Mouse (Mus musculus) kidney, embryonic 14.5 days (tissue): ENCODE measurements around the gene Cables2. TPM values are rescaled to one million over a fixed set of nuclear protein-coding genes. Genes with fewer than 3 reads are reported as not detected.

Experiments used
- ATAC-seq: fragments of 200-750 bp; cut with Nextera tagmentation; 2 replicates; pipeline ENCODE4 v1.8.0; 2017; ENCODE audit warnings: moderate number of reproducible peaks, mild to moderate bottlenecking, moderate TSS enrichment, moderate library complexity; ENCODE audit not compliant: low FRiP score, low TSS enrichment
- H3K27ac ChIP-seq: fragments of 300-500 bp; sonication (generic); 2 replicates; pipeline ENCODE4 v1.5.1; 2014; ENCODE audit warnings: low read depth, mild to moderate bottlenecking, low read length, moderate library complexity, mixed read lengths
- H3K27me3 ChIP-seq: fragments of 300-500 bp; sonication (generic); 2 replicates; pipeline ENCODE4 v1.6.1; 2014; ENCODE audit warnings: mild to moderate bottlenecking, low read length; ENCODE audit not compliant: control insufficient read depth, insufficient read depth
- H3K36me3 ChIP-seq: fragments of 300-500 bp; sonication (generic); 2 replicates; pipeline ENCODE4 v1.6.1; 2014; ENCODE audit warnings: low read length, mixed read lengths; ENCODE audit not compliant: control insufficient read depth, insufficient read depth
- H3K4me1 ChIP-seq: fragments of 300-500 bp; sonication (generic); 2 replicates; pipeline ENCODE4 v1.6.1; 2014; ENCODE audit warnings: low read length, mixed read lengths; ENCODE audit not compliant: control insufficient read depth, insufficient read depth
- H3K4me2 ChIP-seq: fragments of 300-500 bp; sonication (generic); replicated peaks from 2 replicates; pipeline ENCODE4 v1.6.1; 2014; ENCODE audit warnings: low read depth, mild to moderate bottlenecking, low read length
- H3K4me3 ChIP-seq: fragments of 300-500 bp; sonication (generic); 2 replicates; pipeline ENCODE4 v1.5.1; 2014; ENCODE audit warnings: mild to moderate bottlenecking, low read length
- H3K9ac ChIP-seq: fragments of 300-500 bp; sonication (generic); 2 replicates; pipeline ENCODE4 v1.6.1; 2014; ENCODE audit warnings: low read depth, mild to moderate bottlenecking, low read length, moderate library complexity
- H3K9me3 ChIP-seq: fragments of 300-500 bp; sonication (generic); 2 replicates; pipeline ENCODE4 v1.6.1; 2016; ENCODE audit warnings: low read length; ENCODE audit not compliant: control insufficient read depth
- WGBS: fragments of 180-500 bp; shearing (Covaris S2); extraction: QIAGEN DNeasy Blood & Tissue Kit; methylation state at CpG from one replicate; pipeline ENCODE4 v1.1.7; 2014; 5-methylcytosine and 5-hydroxymethylcytosine counted together
- polyA plus RNA-seq: library from polyadenylated mRNA; unstranded; fragments of >200 nt; fragmentation: Nextera tagmentation; extraction: Ambion mirVana; gene quantifications from 2 replicates; pipeline ENCODE4 v1.2.1, GENCODE M21; 2014

The Cables2 gene
- polyA plus RNA-seq, 1 experiment from 2014 or later, result 21.1 TPM

DNA sequence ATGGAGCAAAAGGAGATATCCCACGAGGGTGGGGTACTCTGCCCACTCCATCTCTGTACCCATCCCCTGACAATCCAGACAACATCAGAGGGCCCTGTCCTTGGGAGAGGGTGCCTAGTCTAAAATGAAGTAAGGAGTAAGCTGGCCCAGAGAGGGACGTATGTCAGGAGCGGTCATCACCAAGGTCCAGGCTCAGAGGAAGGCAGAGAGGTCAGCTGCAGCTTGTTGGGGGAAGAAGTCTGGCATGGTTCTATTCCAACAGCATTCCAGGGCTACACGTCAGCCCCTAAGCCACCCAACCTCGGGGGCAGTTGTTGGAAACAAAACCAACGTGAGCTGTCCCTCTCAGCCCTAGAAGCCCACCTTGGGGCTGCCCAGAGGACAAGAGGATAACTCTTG is 45.2 kb downstream of the Cables2 start:
- Histone ChIP-seq H3K27ac (no peak overlapping the region), H3K4me1 (peaks cover 31% of the 10 kb centered on the region), H3K36me3 (no peaks in the 10 kb centered on the region), H3K4me3 (no peak overlapping the region), H3K9ac (no peak overlapping the region), H3K27me3 (peaks cover 21% of the 10 kb centered on the region), H3K9me3 (no peaks in the 10 kb centered on the region), H3K4me2 (peak overlapping the region; percentile 34; the same call in 1 of the 2 replicates)
- WGBS, result 50% methylated on average over 6 of the region's 6 CpGs
- no peak; the same call in 1 of the 2 replicates for ATAC-seq

DNA sequence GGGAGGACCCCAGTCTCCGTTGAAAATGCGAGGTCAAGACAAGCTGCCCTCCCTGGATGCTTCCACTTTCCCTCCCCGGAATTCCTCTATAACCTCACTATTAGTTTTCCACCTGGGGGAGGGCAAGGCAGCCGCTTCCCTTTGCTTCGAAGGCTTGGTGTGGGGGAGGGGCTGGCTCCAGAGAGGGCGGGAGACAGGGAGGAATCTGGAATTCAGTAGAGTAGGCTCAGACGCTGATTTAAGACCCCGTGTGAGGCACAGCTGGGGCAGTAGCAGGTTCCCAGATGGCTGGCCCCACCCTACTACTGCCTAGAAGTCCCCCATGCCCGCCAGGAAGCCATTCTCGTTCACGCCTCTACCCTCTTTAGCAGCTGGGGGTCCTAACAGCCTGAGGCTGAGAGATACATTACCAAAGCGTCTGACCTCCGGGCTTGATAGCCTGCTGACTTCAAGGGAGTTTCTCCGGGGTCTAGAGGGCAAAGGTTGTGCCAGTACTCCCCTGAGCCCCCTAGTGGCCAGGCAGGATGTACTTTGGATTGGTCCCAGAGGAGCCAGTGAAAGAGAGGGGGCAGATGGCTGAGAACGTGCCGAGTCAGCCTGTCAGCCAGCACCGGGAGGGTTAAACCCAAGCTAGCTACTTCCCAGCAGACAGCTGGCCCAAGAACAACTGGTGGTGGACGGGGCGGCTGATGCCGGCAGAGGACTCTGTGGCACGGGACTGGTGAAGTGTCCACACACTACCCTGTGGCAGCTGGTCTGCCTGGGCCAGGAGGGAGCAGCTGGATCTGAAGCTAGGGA is 45.8 kb downstream of the Cables2 start:
- no peaks in the 10 kb centered on the region for H3K36me3 ChIP-seq
- H3K9me3 ChIP-seq, result no peaks in the 10 kb centered on the region
- no peak overlapping the region for H3K9ac ChIP-seq
- peak overlapping the region; percentile 34 for H3K4me2 ChIP-seq
- H3K4me3 ChIP-seq, result no peak overlapping the region
- WGBS, result 1% methylated on average over 21 of the region's 21 CpGs
- H3K27ac ChIP-seq, result peak overlapping the region; percentile 6; the same call in 1 of the 2 replicates
- peaks cover 21% of the 10 kb centered on the region for H3K27me3 ChIP-seq
- peaks cover 36% of the 10 kb centered on the region for H3K4me1 ChIP-seq
- peak; percentile 51 for ATAC-seq

DNA sequence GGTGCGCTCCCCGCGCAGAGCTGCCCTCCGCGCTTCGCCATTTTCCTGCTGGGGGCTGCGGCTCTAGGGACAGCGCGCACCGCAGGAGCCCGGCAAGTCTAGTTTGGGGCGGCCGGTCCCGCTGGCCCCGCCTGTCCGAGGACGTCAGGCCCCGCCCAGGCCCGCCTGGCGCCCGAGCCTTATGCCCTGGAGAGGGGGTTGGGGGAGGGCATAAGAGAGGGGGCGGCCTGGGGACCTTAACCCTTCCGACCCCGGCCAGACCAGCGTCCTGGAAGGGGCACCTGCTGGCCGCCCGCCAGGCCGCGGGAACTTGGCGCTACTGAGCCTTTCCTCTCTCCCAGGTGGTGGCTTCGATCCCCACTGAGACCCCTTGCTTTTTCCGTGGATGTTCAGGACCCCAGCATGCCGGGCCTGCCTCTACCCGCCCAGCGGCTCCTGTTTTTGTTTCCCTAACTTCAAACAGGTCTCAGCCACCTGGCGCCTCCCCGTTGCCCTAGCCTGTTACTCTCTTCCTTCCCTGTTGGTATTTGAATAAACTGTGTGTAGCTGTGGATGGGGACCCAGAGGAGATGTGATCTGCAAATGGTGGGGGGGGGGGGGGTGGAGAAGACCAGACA is 47.4 kb downstream of the Cables2 start, which contains the start of gene Lama5:
TSS of gene Lama5 (minus strand) at position 98 of the 617 bp plus-strand sequence.
- ATAC-seq, result peak; percentile 76
- peak within 1 kb of the TSS; percentile 64 for H3K4me3 ChIP-seq
- peak within 1 kb of the TSS; percentile 95 for H3K4me2 ChIP-seq
- no peaks in the 10 kb centered on the region for H3K36me3 ChIP-seq
- peak within 1 kb of the TSS; percentile 67 for H3K9ac ChIP-seq
- H3K27ac ChIP-seq, result peak within 1 kb of the TSS; percentile 48; the same call in 1 of the 2 replicates
- H3K27me3 ChIP-seq, result peaks cover 21% of the 10 kb centered on the region
- no peaks in the 10 kb centered on the region for H3K9me3 ChIP-seq
- under 1% methylated on average over 36 of the region's 37 CpGs for WGBS
- H3K4me1 ChIP-seq, result peaks cover 37% of the 10 kb centered on the region

DNA sequence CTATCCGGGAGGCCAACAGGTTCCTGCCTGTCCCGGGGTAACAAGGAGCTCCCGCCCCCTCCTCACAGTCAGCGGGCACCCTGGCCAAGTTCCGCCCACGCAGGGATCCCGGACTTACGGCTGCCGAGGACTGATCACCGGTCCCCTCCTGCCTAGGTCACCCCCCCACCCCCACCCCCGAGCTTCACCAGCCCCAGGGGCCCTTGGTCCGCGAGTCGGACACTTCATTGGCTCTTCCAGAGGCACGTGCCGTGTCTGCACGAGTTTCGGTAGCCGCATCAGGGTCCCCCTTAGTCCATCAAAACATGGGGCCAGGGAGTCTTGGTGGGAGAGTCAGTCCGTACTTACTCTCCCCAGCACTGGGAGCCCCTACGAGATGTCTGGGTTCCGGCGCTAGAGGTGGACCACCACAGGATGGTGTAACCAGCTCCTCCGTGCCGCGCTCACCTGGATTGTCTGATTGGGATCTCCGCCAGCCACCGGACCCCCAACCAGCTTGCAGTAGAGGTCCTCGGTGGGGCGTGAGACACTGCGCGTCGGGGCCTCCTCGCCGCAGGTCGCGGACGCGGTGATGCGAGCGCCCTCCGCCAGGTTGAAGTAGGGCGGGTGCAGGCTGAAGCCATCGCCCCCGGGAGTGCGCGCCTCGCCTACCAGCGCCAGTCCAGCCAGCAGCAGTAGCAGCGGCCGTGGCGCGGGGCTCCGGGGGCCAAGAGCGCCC is 48.1 kb downstream of the Cables2 start:
- Histone ChIP-seq H3K9me3 (no peaks in the 10 kb centered on the region), H3K4me1 (peaks cover 37% of the 10 kb centered on the region), H3K27ac (peak overlapping the region; percentile 48; the same call in 1 of the 2 replicates), H3K36me3 (no peaks in the 10 kb centered on the region), H3K4me3 (peak overlapping the region; percentile 64), H3K9ac (peak overlapping the region; percentile 67), H3K27me3 (peaks cover 21% of the 10 kb centered on the region), H3K4me2 (peak overlapping the region; percentile 95)
- peak; percentile 50 for ATAC-seq
- WGBS, result under 1% methylated on average over 55 of the region's 55 CpGs

DNA sequence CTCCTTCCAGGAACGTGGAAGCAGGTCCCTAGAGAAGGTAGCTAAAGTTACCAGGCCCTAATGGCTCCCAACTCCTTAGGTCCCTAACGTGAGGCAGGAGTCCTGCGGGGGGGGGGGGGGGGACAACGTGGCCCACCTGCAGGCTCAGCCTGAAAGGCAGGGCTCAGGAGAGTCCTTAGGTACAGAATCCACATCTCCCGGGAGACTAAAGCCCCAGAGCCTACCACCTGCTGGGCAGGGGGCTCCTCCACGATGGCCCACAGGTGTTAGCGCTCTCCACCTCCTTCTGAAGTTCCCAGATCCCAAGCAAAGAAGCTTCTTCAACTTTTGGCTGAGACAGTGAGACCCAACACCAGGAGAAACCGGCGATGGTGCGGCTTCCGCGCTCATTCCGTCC is 48.7 kb downstream of the Cables2 start:
- peak overlapping the region; percentile 67 for H3K9ac ChIP-seq
- no peaks in the 10 kb centered on the region for H3K36me3 ChIP-seq
- peaks cover 37% of the 10 kb centered on the region for H3K4me1 ChIP-seq
- peak overlapping the region; percentile 42; the same call in 1 of the 2 replicates for H3K27ac ChIP-seq
- H3K4me2 ChIP-seq, result peak overlapping the region; percentile 95
- WGBS, result 2% methylated on average over 12 of the region's 13 CpGs
- no peak for ATAC-seq
- H3K4me3 ChIP-seq, result peak overlapping the region; percentile 64
- no peaks in the 10 kb centered on the region for H3K9me3 ChIP-seq
- H3K27me3 ChIP-seq, result peaks cover 21% of the 10 kb centered on the region

DNA sequence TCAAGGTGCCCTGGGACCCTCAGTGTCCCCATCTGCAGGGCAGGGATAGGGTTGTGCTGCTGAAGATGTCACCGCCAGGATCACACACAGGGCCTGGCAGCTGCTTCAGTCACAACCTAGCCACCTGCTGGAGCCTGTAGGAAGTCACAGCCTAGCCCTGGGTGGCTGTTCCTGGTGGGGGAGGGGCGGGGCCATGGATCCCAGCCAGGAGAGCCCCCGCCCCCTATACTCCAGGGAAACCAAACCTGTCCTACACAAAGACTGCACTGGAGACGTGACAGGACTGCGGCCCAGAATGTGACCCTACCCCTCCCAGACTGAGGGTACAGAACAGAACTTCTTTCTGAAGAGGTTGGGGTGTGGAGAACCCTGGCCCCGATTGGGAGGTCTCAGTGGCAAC is 51.0 kb downstream of the Cables2 start:
- H3K9me3 ChIP-seq, result no peaks in the 10 kb centered on the region
- 19% methylated on average over 6 of the region's 6 CpGs for WGBS
- no peaks in the 10 kb centered on the region for H3K36me3 ChIP-seq
- peak; percentile 20 for ATAC-seq
- no peak overlapping the region for H3K4me3 ChIP-seq
- H3K27ac ChIP-seq, result no peak overlapping the region
- H3K4me2 ChIP-seq, result peak overlapping the region; percentile 9; the same call in 1 of the 2 replicates
- H3K27me3 ChIP-seq, result peaks cover 21% of the 10 kb centered on the region
- H3K9ac ChIP-seq, result no peak overlapping the region
- H3K4me1 ChIP-seq, result peaks cover 21% of the 10 kb centered on the region

DNA sequence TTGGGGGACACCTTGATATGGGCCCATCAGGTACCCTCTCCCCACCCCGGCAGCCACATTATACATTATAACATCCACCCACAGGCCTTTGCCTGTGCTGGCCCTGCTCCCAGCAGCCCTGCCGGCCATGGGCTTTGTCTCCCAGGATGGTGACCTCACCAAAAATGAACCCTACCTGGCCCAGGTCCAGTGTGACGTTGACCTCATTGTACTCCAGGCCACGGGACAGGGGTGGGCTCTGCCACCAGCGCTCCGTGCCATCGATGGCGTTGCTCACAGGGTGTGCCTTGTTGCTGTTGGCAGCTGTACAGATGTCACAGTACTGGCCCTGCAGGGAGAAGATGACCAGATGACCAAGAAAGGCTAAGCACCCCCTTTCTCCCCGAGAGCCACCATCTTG is 52.2 kb downstream of the Cables2 start:
- no peak overlapping the region for H3K4me2 ChIP-seq
- no peak overlapping the region for H3K9ac ChIP-seq
- peaks cover 18% of the 10 kb centered on the region for H3K27me3 ChIP-seq
- no peak overlapping the region for H3K4me3 ChIP-seq
- peaks cover 13% of the 10 kb centered on the region for H3K4me1 ChIP-seq
- no peaks in the 10 kb centered on the region for H3K36me3 ChIP-seq
- H3K9me3 ChIP-seq, result no peaks in the 10 kb centered on the region
- H3K27ac ChIP-seq, result no peak overlapping the region
- ATAC-seq, result no peak
- 94% methylated on average over 9 of the region's 9 CpGs for WGBS

DNA sequence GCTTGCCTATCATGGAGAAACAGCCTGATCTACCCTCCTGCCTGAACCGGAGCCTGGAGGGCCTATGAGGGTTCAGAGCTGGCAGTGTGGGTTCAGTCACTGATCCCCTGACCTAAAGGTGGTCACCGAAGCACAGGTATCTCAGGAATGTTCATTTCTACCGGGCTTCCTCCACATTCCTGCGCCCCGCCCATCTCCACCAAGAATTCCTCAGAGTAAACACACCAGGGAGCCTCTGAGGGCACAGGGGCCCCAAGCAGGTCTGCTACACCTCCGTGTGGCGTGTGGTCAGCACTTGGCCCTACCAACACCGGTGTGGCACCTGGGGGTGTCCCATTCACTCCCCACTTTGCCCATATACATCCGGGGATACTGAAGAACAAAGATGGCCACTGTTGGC is 53.1 kb downstream of the Cables2 start:
- H3K9me3 ChIP-seq, result no peaks in the 10 kb centered on the region
- no peak overlapping the region for H3K9ac ChIP-seq
- peak overlapping the region; percentile 37; the same call in 1 of the 2 replicates for H3K27ac ChIP-seq
- no peak overlapping the region for H3K4me3 ChIP-seq
- H3K36me3 ChIP-seq, result no peaks in the 10 kb centered on the region
- H3K4me2 ChIP-seq, result no peak overlapping the region
- peaks cover 13% of the 10 kb centered on the region for H3K4me1 ChIP-seq
- WGBS, result 64% methylated on average over 9 of the region's 9 CpGs
- no peak for ATAC-seq
- peaks cover 10% of the 10 kb centered on the region; the same call in 1 of the 2 replicates for H3K27me3 ChIP-seq
